Mouse (Mus musculus) erythroblast, embryonic 14.5 days (primary cell): ENCODE measurements around the gene Zfp980.
"Not testable (repeated sequence)": the region's sequence is repeated elsewhere in the genome, so short reads cannot be mapped to it uniquely, and the experiment has no call there.

ENCODE experiments used
- GATA1 ChIP-seq: IDR thresholded peaks from 2 replicates; pipeline ENCODE4 v1.6.1; 2012; ENCODE audit warnings: low read length, inconsistent platforms, mixed read lengths
- TAL1 ChIP-seq: IDR thresholded peaks from 3 replicates; pipeline ENCODE4 v1.6.1; 2012; ENCODE audit warnings: low read length, inconsistent platforms, mixed read lengths

GRCm38 (mm10) chr4:145683024-145683766 lies 12.7 kb downstream of the Zfp980 start:
- TF ChIP-seq TAL1, GATA1: not testable (repeated sequence)
